Mouse (Mus musculus): ENCODE measurements at regions not wholly inside any gene's neighbourhood (a gene's known extent, or its start where the extent isn't known, plus 50 kb on each side); places are given as distances from the start of the nearest gene placed in this dataset.

GRCm38 (mm10) chr9:46541001-46541400, 221.2 kb upstream of the 4931429L15Rik start:
- no peak for DNase-seq (ENCODE audit: low spot score in 2 of 2)

DNA sequence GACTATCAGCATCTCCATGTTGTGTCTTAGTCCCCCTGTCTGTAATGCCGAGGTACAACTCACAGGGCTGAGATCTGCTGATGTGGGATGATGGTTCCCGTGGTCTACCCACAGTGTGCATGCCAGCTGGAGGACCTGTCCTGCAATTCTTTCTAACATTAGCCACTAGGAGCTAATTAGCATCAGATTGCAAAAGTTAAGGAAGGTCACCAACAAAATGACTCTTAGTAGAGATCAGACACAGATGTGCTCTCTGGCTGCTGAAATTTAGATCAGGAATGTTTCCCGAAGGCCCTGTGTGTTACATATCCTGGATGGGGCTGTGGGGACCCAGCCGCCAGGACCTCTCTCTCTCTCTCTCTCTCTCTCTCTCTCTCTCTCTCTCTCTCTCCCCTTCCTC, 218.8 kb upstream of the 4931429L15Rik start:
- no peak for DNase-seq (ENCODE audit: low spot score in 2 of 2)

DNA sequence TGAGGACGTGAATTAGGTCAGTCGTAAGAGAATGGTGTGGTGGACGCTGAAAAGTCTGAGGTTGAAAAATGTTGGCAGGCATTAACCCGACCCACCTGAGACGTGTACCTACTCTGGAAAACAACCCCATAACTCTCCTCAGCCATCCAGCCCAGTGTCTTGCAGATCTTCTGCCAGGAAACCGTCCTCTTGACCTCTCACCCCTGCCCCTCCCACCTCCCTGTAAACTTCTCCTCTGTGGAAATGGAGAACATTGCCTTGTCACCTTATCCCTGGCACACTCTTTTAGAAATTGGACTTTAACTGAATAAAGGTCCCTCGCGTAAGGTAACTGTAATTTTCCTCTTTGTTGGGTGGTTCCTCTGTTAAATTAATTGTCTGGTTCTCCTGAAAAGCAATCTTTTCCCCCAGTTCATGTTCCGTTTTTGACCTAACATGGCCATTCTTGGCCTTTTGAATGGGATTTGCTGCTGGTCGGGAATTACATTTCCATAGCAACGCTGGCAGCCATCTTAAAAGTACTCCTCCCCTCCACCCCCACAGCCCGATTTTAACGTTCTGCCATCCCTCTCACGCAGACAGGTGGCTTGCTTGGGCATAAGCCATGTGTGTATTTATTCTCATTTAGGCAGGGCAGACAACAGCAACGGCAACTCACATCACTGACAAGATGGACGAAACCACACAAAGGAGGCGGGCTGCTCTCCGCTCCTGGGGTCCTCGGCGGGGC, 196.8 kb upstream of the 4931429L15Rik start:
- DNase-seq (ENCODE audit: low spot score in 2 of 2), result no peak

DNA sequence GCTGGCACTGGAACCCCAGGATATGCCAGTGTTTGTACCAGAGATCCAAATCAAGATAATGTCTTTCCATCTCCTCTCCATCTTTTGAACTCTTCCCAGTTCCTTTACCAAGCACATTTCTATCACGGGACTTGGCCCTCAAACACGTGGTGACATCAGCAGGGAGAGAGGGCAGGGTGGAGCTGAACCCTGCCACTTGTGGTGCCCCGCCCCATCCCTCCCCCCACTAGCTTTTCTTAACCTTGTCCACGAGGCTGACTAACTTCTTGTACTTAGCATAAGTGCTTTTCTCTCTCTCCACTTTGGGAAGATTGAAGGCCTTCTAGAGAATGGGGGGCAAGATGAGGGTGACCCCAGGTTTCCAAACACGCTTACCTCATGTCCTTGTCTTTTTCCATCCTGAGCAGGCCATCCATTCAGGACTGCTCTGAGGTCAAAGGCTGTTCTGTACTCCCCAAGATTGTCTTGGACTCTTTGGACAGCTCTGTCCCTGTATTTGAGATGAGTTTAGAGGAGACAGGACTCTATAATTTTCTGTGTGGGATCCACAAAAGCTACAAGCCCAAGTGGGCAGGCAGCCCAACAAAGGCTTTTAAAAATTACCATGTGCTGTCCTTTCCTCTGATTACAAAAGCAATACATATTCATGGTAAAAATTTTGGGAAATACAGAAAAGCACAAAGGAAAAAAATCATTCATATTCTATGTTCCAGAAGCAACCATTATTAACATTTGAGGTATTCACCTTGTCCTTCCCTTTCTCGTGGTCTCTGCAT, 192.7 kb upstream of the 4931429L15Rik start:
- DNase-seq (ENCODE audit: low spot score in 2 of 2), result no peak

DNA sequence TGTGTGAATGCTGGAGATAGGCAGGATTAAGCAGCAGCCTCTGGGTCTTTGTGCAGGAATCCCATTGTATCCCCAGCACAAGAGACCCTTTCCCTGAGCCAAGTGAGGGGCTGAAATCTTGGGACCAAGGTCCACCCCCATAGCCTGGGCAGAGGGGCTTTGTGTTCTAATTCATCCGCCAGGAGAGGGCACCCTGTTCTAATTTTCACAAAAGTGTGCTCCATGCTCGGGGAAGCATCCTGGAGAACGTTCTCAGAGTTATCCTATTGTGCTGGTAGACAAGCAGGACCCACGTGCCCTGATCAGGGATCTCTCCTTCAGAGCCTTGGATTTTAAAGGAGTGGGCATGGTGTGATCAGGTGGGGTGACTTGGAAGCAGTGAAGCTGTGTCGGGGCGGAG, 191.5 kb upstream of the 4931429L15Rik start:
- DNase-seq (ENCODE audit: low spot score in 2 of 2), result no peak

DNA sequence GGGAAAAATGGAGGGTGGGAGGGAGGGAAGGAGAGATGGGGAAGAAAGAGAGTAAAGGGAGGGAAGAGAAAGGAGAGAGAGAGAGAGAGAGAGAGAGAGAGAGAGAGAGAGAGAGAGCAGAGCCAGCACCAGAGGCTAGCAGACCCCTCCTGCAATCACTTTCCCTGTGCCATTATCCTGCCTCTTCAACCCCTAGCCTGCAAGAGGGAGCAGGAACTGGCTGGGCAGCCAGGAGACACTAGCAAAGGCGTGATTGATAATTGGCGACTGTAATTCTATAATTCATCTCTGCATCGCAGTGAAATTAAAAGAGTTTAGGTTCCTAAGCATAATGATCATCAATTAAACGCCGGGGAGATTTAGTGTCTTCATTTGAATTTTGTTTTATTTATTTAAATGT, 190.1 kb upstream of the 4931429L15Rik start:
- no peak for DNase-seq (ENCODE audit: low spot score in 2 of 2)

DNA sequence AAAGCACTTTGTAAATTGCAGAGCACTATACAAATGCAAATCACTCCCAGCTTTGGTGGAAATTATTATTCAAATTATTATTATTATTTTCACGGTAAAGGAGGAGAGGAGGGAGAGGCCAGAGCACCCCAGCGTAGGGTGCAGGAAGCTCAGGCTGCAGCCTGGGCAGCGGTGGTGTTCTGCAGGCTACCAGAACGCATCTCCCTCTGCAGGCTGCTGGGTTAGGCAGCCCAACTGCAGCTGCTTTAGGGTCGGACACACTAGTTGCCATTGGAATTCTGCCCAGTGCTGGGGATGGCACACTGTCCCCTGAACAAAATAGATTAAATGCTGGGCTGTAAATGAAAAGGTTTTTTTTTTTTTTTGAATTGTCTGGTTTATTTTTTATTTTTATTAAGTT, 189.7 kb upstream of the 4931429L15Rik start:
- no peak for DNase-seq (ENCODE audit: low spot score in 2 of 2)

DNA sequence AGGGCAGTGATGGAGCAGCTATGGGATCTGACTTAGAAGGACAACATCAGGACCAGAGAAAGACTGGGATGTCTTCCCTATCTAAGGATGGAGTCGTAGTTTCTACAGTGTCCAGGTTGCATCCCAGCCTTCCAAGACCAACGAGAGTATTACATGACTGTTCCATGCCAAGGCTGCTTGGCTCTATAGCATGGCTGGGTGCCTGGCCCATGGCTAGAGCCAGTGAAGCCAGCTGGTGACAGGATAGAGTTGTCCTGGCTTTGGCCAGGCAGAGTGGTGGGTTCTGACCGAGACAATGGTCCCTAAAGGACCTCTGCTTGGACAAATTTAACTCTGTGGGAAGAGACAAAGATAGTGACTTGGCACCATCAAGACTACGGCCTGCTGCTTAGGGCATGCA, 187.2 kb upstream of the 4931429L15Rik start:
- no peak for DNase-seq (ENCODE audit: low spot score in 2 of 2)

- no peak for DNase-seq (ENCODE audit: low spot score in 2 of 2)
Measured at GRCm38 (mm10) chr9:46504536-46504935, 184.8 kb upstream of the 4931429L15Rik start.

- no peak for DNase-seq (ENCODE audit: low spot score in 2 of 2)
Measured at GRCm38 (mm10) chr9:46504133-46504416, 184.3 kb upstream of the 4931429L15Rik start.

GRCm38 (mm10) chr9:46503321-46504132, 183.7 kb upstream of the 4931429L15Rik start:
- no peak for DNase-seq (ENCODE audit: low spot score in 2 of 2)

GRCm38 (mm10) chr9:46499426-46499825, 179.6 kb upstream of the 4931429L15Rik start:
- DNase-seq (ENCODE audit: low spot score in 2 of 2), result no peak

DNA sequence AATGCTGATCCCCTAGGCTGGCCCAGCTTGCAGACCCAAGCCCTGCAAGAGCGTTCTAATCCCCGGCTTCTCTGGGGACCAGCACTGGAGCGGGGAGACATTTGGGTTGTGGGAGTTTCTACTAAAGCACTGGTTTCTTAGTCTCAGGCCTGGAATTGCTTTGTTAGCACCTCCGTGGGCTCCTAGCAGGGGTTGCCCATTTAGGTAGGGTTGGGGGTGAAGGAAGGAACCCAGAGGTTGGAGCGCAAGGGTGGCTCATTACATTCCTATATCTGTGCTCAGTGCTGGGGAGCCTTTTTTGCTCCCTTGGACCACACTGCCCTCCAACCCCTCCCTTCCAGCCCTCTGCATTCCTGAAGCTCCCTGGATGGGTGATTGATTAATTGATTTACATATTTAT, 179.1 kb upstream of the 4931429L15Rik start:
- no peak for DNase-seq (ENCODE audit: low spot score in 2 of 2)

DNA sequence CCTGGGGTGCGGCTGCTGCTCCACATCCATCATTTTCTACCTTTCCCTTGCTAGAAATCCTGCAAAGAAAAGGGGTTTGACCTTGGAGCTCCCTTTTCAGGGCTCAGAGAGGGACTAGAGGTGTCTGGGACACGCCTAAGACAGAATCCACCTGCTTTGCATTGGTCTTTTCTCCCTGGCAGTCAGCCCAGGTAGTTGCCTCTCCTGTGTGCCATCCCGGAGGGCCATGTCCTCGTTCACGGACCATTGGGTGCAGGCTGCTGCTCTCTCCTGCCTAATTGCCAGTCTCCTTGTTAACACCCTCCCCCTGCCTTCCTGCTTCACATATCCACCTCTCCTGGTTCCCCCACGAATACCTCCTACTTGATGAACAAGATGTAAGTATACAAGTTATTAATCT, 175.5 kb upstream of the 4931429L15Rik start:
- DNase-seq (ENCODE audit: low spot score in 2 of 2), result no peak

DNA sequence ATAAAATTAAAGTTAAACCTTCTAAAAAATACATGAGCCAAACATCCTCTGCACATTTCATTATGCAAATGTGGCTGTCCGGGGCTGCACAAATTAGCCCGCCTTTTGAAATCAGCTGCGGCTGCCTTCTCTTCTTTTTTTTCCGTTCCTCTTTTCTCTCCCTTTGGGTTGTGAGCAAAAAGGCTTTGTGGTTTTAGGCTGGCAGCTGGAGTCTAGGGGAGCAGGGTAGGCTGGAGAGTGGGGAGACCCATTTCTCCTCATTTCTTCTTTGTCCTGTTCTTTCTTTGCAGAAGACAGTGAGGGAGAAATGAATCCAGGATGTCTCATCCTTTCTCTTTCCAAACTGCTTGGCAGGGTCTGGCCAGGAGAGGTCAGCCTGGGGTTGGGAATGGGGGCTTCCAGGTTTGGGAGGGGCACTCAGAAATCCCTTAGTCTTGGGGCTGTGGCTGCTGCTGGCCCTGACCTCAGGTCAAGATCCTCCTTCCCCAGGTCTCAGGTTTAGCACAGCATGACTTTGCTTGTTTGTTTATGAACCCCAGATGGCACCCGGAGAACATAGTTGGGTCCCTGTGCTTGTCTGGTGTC, 163.2 kb upstream of the 4931429L15Rik start:
- no peak for DNase-seq (ENCODE audit: low spot score in 2 of 2)

DNA sequence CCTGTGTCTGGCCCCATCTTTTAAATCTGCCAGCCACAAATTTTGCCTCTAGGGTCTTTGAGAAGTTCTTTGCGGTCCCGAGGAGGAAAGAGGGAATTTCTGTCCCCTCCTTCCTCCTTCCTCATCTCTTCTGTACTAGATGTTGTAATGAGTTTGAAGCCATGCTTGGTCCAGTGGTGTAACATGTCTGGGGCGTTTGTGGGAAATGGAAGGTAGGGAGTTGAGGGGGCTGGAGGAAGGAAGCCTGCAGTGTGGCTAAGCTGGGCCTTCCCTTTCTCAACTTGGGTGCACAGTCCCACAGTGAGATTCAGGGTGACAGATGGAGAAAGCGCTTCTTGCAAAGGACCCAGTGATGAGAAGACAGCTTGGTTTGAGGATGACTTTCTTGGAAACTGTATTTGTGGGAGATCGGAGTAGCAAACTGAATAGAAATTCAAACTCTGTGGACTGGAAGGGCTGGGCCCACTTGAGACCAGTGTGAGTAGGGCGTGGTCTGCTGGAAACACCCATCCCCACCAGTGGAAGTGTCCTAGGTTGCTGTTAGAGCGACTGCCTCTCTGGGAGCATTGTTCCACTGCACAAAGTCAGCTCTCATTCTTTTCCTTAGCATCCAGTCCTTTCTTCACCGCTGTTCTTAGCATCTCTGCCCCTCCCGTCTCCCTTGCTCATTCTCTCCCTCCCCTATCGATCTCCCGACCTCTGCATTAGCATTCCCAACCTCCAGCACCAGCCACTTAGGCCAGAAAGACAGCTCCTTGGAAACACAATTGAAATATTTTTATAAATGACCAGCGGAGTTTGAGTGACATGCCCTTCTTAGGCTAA, 162.5 kb upstream of the 4931429L15Rik start:
- no peak for DNase-seq (ENCODE audit: low spot score in 2 of 2)

DNA sequence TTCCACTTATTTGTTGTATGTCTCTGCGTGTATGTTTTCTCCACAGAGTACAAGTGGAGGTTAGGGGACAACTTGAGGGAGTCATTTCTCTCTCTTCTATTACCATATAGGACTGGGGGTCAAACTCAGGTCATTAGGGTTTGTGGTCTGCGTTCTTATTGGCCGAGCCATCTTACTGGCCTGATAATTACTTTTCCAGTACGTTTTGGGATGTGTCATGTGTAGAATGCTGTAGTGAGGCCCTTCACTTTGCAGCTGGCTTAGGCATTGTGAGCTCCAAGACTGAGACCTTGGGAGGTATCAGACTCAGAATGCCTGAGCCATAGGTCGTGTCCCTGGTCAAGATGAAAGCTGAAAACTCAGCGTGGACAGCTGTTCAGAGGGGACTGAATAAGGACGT, 161.7 kb upstream of the 4931429L15Rik start:
- DNase-seq (ENCODE audit: low spot score in 2 of 2), result no peak

DNA sequence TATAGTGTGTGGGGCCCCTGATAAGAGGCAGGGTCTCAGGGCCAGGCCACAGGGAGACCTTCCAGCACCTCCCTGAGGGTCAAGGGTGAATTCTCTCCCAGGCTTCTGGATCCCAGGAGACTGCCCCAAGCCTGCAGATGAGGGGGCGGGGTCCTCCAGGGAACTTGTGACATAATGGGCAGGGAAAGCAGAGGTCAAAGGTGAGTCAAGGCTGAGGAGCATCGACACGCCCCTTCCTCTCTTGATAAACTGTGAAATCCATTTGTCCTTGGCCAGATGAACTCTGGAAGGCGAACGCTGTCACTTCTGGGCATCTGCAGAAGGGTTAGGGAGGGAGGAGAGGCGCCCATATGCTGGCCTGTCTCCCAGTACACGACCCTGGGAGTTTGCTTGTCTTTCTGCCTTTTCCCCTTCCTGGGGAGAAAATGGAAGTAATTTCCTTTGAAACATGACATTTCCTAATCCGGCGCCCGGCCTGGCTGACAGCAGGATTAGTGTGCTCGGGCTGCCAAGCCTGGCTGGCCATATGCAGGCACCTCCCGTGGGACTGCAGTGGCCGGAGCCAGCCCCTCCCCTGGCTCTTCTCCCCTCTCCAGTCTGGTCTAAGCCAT, 160.4 kb upstream of the 4931429L15Rik start:
- no peak for DNase-seq (ENCODE audit: low spot score in 2 of 2)

GRCm38 (mm10) chr9:46478611-46479010, 158.8 kb upstream of the 4931429L15Rik start:
- no peak for DNase-seq (ENCODE audit: low spot score in 2 of 2)

DNA sequence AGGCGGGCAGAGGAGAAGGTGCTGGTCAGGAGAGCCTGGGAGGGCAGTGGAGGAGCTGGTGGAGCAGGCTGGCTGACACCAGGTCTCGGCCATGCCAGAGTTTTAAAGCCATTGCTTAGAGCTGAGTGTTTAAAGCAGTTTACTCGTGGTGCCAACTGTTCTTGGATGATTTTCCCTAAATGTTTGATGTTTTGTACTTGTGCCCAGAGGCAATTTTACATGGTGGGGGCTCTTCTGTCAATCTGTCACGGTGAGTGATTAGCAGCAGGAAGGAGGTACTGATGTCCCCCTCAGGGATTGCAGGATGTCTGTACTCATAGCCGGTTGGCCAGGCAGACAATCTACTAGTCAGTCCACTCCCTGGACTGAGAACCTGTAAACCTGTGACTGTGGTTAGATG, 156.7 kb upstream of the 4931429L15Rik start:
- DNase-seq (ENCODE audit: low spot score in 2 of 2), result no peak

GRCm38 (mm10) chr9:46473681-46474080, 153.9 kb upstream of the 4931429L15Rik start:
- DNase-seq (ENCODE audit: low spot score in 2 of 2), result no peak

All from gastrocnemius, adult 8-10 months (tissue).